Mouse (Mus musculus): ENCODE data around the gene Hhipl1.

DNA sequence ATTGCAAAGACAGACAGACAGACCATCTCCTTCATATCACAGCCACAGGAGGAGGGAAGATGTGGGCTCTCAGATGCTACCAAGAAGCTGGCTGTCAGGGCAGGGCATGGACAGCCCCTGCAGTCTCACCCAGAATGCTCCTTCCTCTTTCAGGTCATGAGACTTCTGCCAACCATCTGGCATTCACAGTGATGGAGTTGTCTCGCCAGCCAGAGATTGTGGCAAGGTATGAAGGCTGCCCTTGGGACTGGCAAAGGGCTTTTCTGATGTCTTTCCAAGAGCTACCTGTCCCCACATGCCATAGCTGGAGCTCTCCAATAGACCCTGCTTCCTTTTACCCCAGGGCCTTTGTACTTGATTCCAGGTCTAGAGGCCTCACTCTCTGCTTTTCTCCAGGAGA is 49.2 kb downstream of the Hhipl1 start:
- no peak for TF ChIP-seq ELF1 (IDR thresholded peaks at IDR 0.05; ENCODE audit: low read depth, low read length)
- no peak for TF ChIP-seq MYC (IDR thresholded peaks at IDR 0.05; ENCODE audit: low read depth, low read length)
- TF ChIP-seq MAZ (IDR thresholded peaks at IDR 0.05; ENCODE audit: low read depth, low read length) = no peak
- no peak for TF ChIP-seq SIN3A (IDR thresholded peaks at IDR 0.05; ENCODE audit: low read length)
- no peak for TF ChIP-seq MAX (IDR thresholded peaks at IDR 0.05; ENCODE audit: low read length)
- no peak for TF ChIP-seq USF2 (IDR thresholded peaks at IDR 0.05; ENCODE audit: borderline replicate concordance in 1 of 2, insufficient read depth in 1 of 2, low read depth in 1 of 2, low read length in 2 of 2)
- TF ChIP-seq POLR2A (IDR thresholded peaks at IDR 0.05; ENCODE audit: control insufficient read depth in 1 of 2, insufficient read depth in 1 of 2, low read depth in 1 of 2, low read length in 2 of 2, poor library complexity in 1 of 2) = no peak
- no peak for TF ChIP-seq CTCF (IDR thresholded peaks at IDR 0.05 in 2 of 3, conservative IDR thresholded peaks at IDR 0.05 in 1 of 3; ENCODE audit: control insufficient read depth in 1 of 3, insufficient read depth in 1 of 3, low read depth in 2 of 3, low read length in 3 of 3, poor library complexity in 1 of 3, severe bottlenecking in 1 of 3)

Data from MEL (cell line).